Mouse (Mus musculus) limb, embryonic 10.5 days (tissue): ENCODE measurements around the gene Dpysl5. TPM values are rescaled to one million over a fixed set of nuclear protein-coding genes. Genes with fewer than 3 reads are reported as not detected.
A peak's percentile ranks its signal among the peaks of the same experiment; 100 is the strongest.

Source experiments
- DNase-seq: peaks from one replicate; pipeline ENCODE4 v3.0.0-alpha.2; 2017; ENCODE audit warnings: low spot score
- H3K27ac ChIP-seq: fragments of 300-500 bp; sonication (generic); 2 replicates; pipeline ENCODE4 v1.5.1; 2016; ENCODE audit warnings: mild to moderate bottlenecking
- H3K27me3 ChIP-seq: fragments of 300-500 bp; sonication (generic); 2 replicates; pipeline ENCODE4 v1.6.1; 2016; ENCODE audit warnings: low read depth, mild to moderate bottlenecking; ENCODE audit not compliant: poor library complexity, severe bottlenecking
- H3K36me3 ChIP-seq: fragments of 300-500 bp; sonication (generic); 2 replicates; pipeline ENCODE4 v1.6.1; 2016; ENCODE audit warnings: mild to moderate bottlenecking, moderate library complexity
- H3K4me1 ChIP-seq: fragments of 300-500 bp; sonication (generic); 2 replicates; pipeline ENCODE4 v1.6.1; 2016
- H3K4me3 ChIP-seq: fragments of 300-500 bp; sonication (generic); 2 replicates; pipeline ENCODE4 v1.5.1; 2016; ENCODE audit warnings: mild to moderate bottlenecking, moderate library complexity
- H3K9me3 ChIP-seq: fragments of 300-500 bp; sonication (generic); replicated peaks from 2 replicates; pipeline ENCODE4 v1.6.1; 2016; ENCODE audit warnings: mild to moderate bottlenecking
- WGBS: fragments of 180-500 bp; shearing (Covaris S2); methylation state at CpG from one replicate; pipeline ENCODE4 v1.1.7; 2016; 5-methylcytosine and 5-hydroxymethylcytosine counted together
- polyA plus RNA-seq: library from polyadenylated mRNA; unstranded; fragments of >200 nt; fragmentation: Nextera tagmentation; extraction: Ambion mirVana; gene quantifications from 2 replicates; pipeline ENCODE4 v1.2.1, GENCODE M21; 2016

The Dpysl5 gene
- polyA plus RNA-seq, 1 experiment from 2014 or later = 4.9 TPM

DNA sequence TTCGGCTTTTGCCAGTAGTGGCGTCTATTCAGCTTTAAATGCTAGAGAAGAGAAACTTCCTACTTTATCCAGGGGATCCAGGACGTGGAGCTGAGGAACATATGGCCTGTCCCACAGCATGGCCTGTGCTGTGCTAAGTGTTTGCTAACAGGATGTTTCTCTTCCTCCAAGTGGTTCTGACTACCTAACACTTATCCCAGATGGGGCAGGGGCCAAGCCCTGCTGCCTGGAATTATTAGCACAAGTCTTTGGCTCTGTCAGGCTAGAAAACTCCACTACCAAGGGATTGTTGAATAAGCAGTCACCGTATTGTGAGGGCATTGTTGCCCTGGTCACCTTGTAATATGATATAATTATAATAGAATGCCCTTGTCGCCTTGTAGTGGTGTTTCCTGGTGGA lies 111.3 kb downstream of the Dpysl5 start:
- Histone ChIP-seq H3K4me3 (no peak overlapping the region), H3K4me1 (no peaks in the 10 kb centered on the region), H3K9me3 (no peaks in the 10 kb centered on the region), H3K36me3 (no peaks in the 10 kb centered on the region), H3K27ac (no peak overlapping the region), H3K27me3 (no peaks in the 10 kb centered on the region)
- DNase-seq = no peak
- 85% methylated on average over 5 of the region's 5 CpGs for WGBS

DNA sequence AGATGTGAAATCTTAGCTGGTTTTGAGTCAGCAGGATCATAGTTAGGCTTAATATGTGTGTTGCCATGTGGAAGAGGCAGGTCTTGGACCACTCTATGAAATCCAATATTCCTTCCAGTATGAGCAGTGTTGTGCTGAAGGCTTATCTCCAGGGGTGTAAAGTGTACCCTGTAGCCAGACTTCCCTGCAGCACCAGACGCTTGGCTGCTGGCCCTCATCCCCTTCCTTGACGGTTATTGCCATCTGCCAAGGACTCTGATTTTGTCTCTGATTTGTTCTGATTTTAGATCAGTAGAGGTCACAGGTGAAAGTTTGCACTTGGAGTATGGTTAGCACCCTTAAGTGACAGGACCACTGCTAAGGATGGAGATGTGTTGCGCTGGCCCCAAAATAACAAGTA lies 111.7 kb downstream of the Dpysl5 start:
- Histone ChIP-seq H3K27ac (no peak overlapping the region), H3K4me3 (no peak overlapping the region), H3K36me3 (no peaks in the 10 kb centered on the region), H3K27me3 (no peaks in the 10 kb centered on the region), H3K4me1 (no peaks in the 10 kb centered on the region), H3K9me3 (no peaks in the 10 kb centered on the region)
- WGBS = 92% methylated on average over 3 of the region's 3 CpGs
- DNase-seq = no peak

DNA sequence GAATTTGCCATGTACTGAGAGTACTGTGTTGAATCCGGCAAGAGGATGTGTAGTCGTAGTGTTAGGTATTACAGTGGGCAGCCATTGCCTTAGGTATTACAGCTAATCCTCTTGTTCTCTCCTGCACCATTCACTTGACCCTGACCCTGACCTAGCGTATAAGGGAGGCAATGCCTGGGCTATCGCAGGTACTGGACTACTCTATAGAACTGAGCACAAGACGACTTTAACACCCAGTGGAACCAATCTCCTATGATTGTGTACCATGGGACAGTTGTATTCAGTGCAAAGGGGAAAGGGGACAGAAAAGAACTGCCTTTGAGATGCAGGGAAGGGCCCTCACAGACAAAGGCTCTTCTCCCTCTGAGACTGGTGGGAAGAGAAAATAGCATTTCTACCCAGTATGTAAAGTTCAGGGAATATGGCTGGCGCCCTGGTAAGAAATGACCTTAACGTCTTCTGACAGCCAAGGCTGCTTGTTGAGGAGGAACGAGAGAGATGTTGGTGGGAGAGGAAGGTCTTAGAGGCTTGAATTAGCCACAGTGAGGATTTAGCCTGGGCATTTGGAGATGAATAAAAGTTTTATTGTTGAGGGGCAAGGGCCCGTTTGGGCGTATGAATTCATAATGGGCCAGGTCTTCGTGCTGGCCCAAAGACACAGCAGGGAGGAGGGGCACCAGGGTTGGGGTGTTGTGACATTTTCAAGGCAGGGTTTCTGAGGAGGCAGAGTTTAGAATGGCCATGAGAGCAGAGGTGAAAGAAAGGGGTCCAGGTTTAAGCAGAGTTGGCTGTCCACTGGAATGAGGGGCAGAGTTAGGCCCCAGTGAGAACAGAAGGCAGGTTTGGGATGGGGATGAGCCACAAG lies 113.0 kb downstream of the Dpysl5 start:
- Histone ChIP-seq H3K4me3 (no peak overlapping the region), H3K27ac (no peak overlapping the region), H3K4me1 (no peaks in the 10 kb centered on the region), H3K9me3 (no peaks in the 10 kb centered on the region), H3K27me3 (no peaks in the 10 kb centered on the region), H3K36me3 (no peaks in the 10 kb centered on the region)
- no peak for DNase-seq
- 90% methylated on average over 11 of the region's 11 CpGs for WGBS

DNA sequence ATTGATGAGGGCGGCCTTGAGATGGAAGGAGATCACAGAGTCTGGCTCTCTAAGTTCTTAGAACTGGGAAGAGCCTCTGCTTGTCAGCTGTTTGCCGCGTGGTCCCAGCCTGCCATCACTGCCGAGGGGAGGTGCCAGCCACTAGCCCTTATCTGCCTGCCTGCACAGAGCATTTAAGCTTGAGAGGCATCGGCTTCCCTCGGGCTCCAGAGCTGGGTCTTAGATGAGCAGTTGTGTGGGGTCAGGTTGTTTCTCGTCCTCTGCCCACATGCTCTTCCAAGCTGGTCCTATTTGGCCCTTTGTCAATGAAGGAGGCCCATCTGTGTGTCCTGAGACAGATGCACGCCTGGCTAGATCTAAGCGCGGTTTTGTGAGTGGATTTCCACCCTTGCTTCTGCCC lies 113.8 kb downstream of the Dpysl5 start:
- WGBS = 76% methylated on average over 10 of the region's 10 CpGs

DNA sequence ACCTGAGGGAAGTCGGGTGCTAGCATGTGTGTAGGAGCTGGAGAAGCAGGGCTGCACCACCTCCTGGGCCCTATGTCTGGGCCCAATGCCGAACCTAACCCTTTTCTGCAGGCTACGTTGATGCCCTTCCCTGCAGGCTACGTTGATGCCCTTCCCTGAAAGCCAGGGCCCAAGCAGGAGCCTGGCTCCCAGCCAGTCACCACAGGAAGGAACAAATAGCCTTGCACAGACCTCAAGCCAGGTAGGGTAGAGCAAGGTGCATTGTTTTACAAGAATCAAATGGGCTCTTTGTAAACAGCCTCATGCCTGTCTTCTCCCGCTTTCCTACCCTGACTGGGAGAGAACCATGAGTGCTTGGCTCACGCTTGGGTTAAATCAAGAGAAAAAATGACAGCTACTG lies 114.5 kb downstream of the Dpysl5 start:
- Histone ChIP-seq H3K4me3 (no peak overlapping the region), H3K36me3 (no peaks in the 10 kb centered on the region), H3K27me3 (no peaks in the 10 kb centered on the region), H3K4me1 (no peaks in the 10 kb centered on the region), H3K9me3 (no peaks in the 10 kb centered on the region), H3K27ac (no peak overlapping the region)
- no peak for DNase-seq
- WGBS = 85% methylated on average over 6 of the region's 6 CpGs

More for the DNA sequence above, 113.8 kb downstream of the Dpysl5 start:
- no peaks in the 10 kb centered on the region for H3K36me3 ChIP-seq
- no peaks in the 10 kb centered on the region for H3K4me1 ChIP-seq
- H3K9me3 ChIP-seq = no peaks in the 10 kb centered on the region
- H3K27ac ChIP-seq = no peak overlapping the region
- H3K27me3 ChIP-seq = no peaks in the 10 kb centered on the region
- no peak overlapping the region for H3K4me3 ChIP-seq
- DNase-seq = no peak

DNA sequence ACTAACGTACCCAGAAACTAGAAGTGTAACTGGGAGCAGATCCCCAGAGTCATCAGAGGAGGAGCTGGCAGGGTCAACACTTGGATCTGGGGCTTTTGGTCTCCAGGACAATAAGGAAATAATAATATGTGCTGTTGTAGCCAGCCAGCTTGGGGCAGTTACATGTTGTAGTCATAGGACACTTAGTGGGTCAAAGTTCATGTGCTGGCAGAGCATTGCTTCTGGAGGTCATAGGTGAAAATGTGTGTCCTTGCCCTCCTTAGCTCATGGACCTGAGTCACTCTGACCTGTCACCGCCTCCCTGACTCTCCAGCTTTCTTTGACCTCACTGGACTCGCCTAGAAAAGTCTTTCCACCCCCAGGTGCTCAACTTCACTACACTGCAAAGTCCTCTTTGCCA lies 122.1 kb downstream of the Dpysl5 start:
- no peak overlapping the region for H3K27ac ChIP-seq
- 84% methylated on average over 3 of the region's 3 CpGs for whole genome bisulfite sequencing
- H3K36me3 ChIP-seq = peaks cover 5% of the 10 kb centered on the region; the same call in 1 of the 2 replicates
- H3K27me3 ChIP-seq = no peaks in the 10 kb centered on the region
- no peaks in the 10 kb centered on the region for H3K9me3 ChIP-seq
- H3K4me3 ChIP-seq = no peak overlapping the region
- no peaks in the 10 kb centered on the region for H3K4me1 ChIP-seq
- DNase-seq = no peak

DNA sequence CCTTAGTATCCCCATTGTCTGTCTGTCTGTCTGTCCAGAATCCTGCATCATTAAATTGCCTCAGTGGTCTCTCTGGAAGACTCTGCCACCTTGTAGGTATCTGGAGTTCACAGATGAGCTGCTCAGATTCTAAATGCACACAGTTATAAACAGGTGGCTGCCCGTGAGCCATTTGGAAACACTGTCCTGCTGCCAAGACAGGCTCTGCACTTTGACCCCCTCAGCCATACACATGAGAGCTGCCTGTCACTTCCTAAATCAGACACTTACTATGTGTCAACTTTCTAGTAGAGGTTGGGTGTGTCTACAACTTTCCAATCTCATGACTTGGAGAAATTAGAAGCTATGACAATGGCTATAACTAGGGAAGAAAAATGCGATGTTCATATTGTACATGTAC lies 128.4 kb downstream of the Dpysl5 start:
- Histone ChIP-seq H3K4me3 (no peak overlapping the region), H3K27me3 (no peaks in the 10 kb centered on the region), H3K36me3 (peaks cover 5% of the 10 kb centered on the region; the same call in 1 of the 2 replicates), H3K27ac (no peak overlapping the region), H3K9me3 (no peaks in the 10 kb centered on the region), H3K4me1 (no peaks in the 10 kb centered on the region)
- no peak for DNase-seq
- 81% methylated on average over 2 of the region's 2 CpGs for WGBS

DNA sequence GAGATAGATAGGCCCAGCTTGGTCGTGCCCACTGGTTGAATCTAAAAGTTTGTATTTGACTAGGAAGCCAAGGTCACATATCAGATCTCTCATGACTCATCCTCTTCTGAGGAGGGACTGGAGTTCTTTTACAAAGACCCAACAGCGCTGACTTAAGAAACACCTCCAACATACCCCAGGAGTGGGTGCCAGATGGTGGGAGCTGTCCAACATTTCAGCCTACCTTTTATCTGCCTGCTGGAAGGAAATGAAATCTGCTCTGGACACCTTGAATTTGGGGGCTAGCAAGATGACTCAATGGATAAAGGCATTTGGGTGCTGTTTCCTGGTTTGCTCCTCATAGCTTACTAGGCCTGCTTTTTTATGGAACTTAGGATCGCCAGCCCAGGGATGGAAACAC lies 130.5 kb downstream of the Dpysl5 start:
- no peaks in the 10 kb centered on the region for H3K9me3 ChIP-seq
- DNase-seq = peak; percentile 42
- H3K36me3 ChIP-seq = no peaks in the 10 kb centered on the region; the same call in 1 of the 2 replicates
- no peaks in the 10 kb centered on the region for H3K27me3 ChIP-seq
- H3K4me3 ChIP-seq = no peak overlapping the region
- H3K27ac ChIP-seq = no peak overlapping the region
- WGBS = 52% methylated on average over 3 of the region's 3 CpGs
- H3K4me1 ChIP-seq = no peaks in the 10 kb centered on the region

Other genes with a start within 250 kb of the Dpysl5 start
- 0.06 and 0.10 TPM in 2 replicates for gene Otof, start 249.6 kb upstream of the Dpysl5 start, polyA plus RNA-seq
- not detected in 2 replicates for gene 1700001C02Rik, start 245.5 kb upstream of the Dpysl5 start, polyA plus RNA-seq
- gene Cib4, start 165.7 kb upstream of the Dpysl5 start, polyA plus RNA-seq = not detected in 2 replicates
- gene Kcnk3, start 123.4 kb upstream of the Dpysl5 start, polyA plus RNA-seq = 0.36 and 0.69 TPM in 2 replicates
- 20.9 and 22.3 TPM in 2 replicates for gene Slc35f6, start 63.6 kb upstream of the Dpysl5 start, polyA plus RNA-seq
- gene Cenpa, start 44.8 kb upstream of the Dpysl5 start, polyA plus RNA-seq = 508 and 523 TPM in 2 replicates
- 12.2 and 17.0 TPM in 2 replicates for gene Mapre3, start 103.1 kb downstream of the Dpysl5 start, polyA plus RNA-seq
- gene Tmem214, start 156.4 kb downstream of the Dpysl5 start, polyA plus RNA-seq = 68.7 and 82.4 TPM in 2 replicates
- gene Agbl5, start 177.1 kb downstream of the Dpysl5 start, polyA plus RNA-seq = 20.4 and 29.9 TPM in 2 replicates
- 403 and 414 TPM in 2 replicates for gene Ost4, start 196.2 kb downstream of the Dpysl5 start, polyA plus RNA-seq
- 202 and 241 TPM in 2 replicates for gene Emilin1, start 201.8 kb downstream of the Dpysl5 start, polyA plus RNA-seq
- 7.1 and 7.8 TPM in 2 replicates for gene Khk, start 209.9 kb downstream of the Dpysl5 start, polyA plus RNA-seq
- 1.0 and 2.5 TPM in 2 replicates for gene Cgref1, start 234.0 kb downstream of the Dpysl5 start, polyA plus RNA-seq
- gene Preb, start 248.8 kb downstream of the Dpysl5 start, polyA plus RNA-seq = 139 and 142 TPM in 2 replicates